Mouse (Mus musculus) lung, postnatal 0 days (tissue): ENCODE results near the gene Nup62. TPM values are rescaled to one million over a fixed set of nuclear protein-coding genes. Genes with fewer than 3 reads are reported as not detected.

Experiments
- ATAC-seq: fragments of 200-750 bp; cut with Nextera tagmentation; 2 replicates; pipeline ENCODE4 v1.8.0; 2017; ENCODE audit warnings: moderate library complexity
- DNase-seq: peaks from one replicate; pipeline ENCODE4 v3.0.0-alpha.2; 2016; ENCODE audit warnings: low spot score
- H3K27ac ChIP-seq: fragments of 300-500 bp; sonication (generic); 2 replicates; pipeline ENCODE4 v1.5.1; 2014; ENCODE audit warnings: antibody characterized with exemption, mild to moderate bottlenecking, low read length, mixed read lengths
- H3K27me3 ChIP-seq: fragments of 300-500 bp; sonication (generic); replicated peaks from 2 replicates; pipeline ENCODE4 v1.6.1; 2014; ENCODE audit warnings: low read length, mixed read lengths; ENCODE audit not compliant: insufficient read depth
- H3K36me3 ChIP-seq: fragments of 300-500 bp; sonication (generic); 2 replicates; pipeline ENCODE4 v1.6.1; 2014; ENCODE audit warnings: low read length, mixed read lengths; ENCODE audit not compliant: insufficient read depth
- H3K4me1 ChIP-seq: fragments of 300-500 bp; sonication (generic); 2 replicates; pipeline ENCODE4 v1.6.1; 2014; ENCODE audit warnings: antibody characterized with exemption, low read depth, low read length, mixed read lengths; ENCODE audit not compliant: insufficient read depth
- H3K4me2 ChIP-seq: fragments of 300-500 bp; sonication (generic); replicated peaks from 2 replicates; pipeline ENCODE4 v1.6.1; 2014; ENCODE audit warnings: low read depth, mild to moderate bottlenecking, low read length, moderate library complexity, mixed read lengths
- H3K4me3 ChIP-seq: fragments of 300-500 bp; sonication (generic); 2 replicates; pipeline ENCODE4 v1.5.1; 2014; ENCODE audit warnings: low read depth, low read length
- H3K9ac ChIP-seq: fragments of 300-500 bp; sonication (generic); replicated peaks from 2 replicates; pipeline ENCODE4 v1.6.1; 2014; ENCODE audit warnings: low read depth, mild to moderate bottlenecking
- H3K9me3 ChIP-seq: fragments of 300-500 bp; sonication (generic); 2 replicates; pipeline ENCODE4 v1.6.1; 2016; ENCODE audit warnings: low read length, mixed read lengths
- CTCF ChIP-seq: IDR thresholded peaks from 2 replicates; pipeline ENCODE4 v1.5.1; 2016; ENCODE audit warnings: antibody characterized with exemption, mild to moderate bottlenecking
- EP300 ChIP-seq: IDR thresholded peaks from 2 replicates; pipeline ENCODE4 v1.6.1; 2016; ENCODE audit warnings: antibody characterized with exemption, mild to moderate bottlenecking, control low read depth
- WGBS: fragments of 180-500 bp; shearing (Covaris S2); extraction: QIAGEN DNeasy Blood & Tissue Kit; methylation state at CpG from one replicate; pipeline ENCODE4 v1.1.7; 2014; 5-methylcytosine and 5-hydroxymethylcytosine counted together
- polyA plus RNA-seq: library from polyadenylated mRNA; unstranded; fragments of >200 nt; fragmentation: Nextera tagmentation; extraction: Ambion mirVana; gene quantifications from 2 replicates; pipeline ENCODE4 v1.2.1, GENCODE M21; 2015

Gene Nup62
- polyA plus RNA-seq, 1 experiment from 2014 or later, result 23.8 TPM

DNA sequence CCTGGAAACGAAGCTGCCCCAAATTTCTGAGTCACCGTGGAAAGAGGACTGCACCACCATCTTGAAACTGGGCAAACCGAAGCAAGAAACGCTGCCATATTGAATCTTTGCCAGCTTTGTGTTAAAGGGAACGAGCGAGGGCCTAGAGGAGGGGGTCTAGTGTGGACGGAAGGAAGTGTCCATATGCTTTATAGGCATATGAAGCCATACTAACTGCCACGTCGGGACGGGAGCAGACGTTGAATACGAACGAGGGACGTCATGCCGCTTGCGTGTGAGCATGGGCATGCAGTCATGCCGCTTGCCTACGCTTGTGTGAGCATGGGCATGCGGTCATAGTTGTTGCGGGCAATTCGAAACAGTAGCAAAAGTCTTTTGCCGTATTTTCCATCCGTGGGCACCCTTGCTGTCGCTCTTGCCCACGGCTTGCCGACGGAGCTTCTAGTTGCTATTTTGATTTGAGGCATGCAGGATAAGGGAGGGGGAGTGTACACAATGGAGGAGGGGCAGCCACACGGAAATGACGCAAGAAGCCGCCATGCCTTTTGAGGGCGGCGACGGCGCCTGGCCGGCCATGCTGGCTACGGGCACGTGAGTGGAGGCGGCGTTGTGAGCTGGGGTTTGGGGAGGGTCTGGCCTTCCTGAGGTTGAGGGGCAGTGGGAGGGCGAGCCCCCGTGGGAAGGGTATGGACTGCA is 33.7 kb downstream of the Nup62 start:
- peak overlapping the region; percentile 76 for H3K9ac ChIP-seq
- H3K4me1 ChIP-seq, result peaks cover 20% of the 10 kb centered on the region; the same call in 1 of the 2 replicates
- peak overlapping the region; percentile 98 for H3K27ac ChIP-seq
- H3K27me3 ChIP-seq, result no peaks in the 10 kb centered on the region
- 1% methylated on average over 41 of the region's 41 CpGs for WGBS
- TF ChIP-seq EP300 (peak; percentile 58), CTCF (no peak)
- DNase-seq (peak; percentile 98), ATAC-seq (peak; percentile 69)
- H3K9me3 ChIP-seq, result no peaks in the 10 kb centered on the region
- peaks cover 21% of the 10 kb centered on the region for H3K36me3 ChIP-seq
- peak overlapping the region; percentile 88 for H3K4me2 ChIP-seq
- peak overlapping the region; percentile 82 for H3K4me3 ChIP-seq

DNA sequence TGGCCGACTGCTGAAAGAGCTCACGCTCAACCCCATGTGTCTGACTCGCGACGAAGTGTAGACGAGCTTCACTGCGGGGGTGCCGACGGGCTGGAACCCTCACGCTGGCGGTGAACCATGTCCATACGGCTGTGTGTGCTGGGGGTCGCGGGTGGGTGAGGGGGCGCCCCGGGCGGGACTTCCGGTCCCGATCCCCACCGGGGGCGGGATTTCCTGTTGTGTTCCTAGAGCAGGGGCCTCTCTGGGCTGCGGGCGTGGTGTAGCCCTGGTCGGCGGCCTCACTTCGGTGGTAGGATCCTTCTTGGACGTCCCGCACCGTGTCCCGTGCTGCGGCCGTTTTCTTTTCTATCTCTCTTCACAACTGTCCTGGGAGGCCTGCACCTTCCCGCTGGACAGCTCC is 34.3 kb downstream of the Nup62 start:
- Histone ChIP-seq H3K4me1 (peaks cover 24% of the 10 kb centered on the region), H3K9ac (peak overlapping the region; percentile 76), H3K27ac (peak overlapping the region; percentile 98), H3K27me3 (no peaks in the 10 kb centered on the region), H3K36me3 (peaks cover 16% of the 10 kb centered on the region), H3K9me3 (no peaks in the 10 kb centered on the region), H3K4me3 (peak overlapping the region; percentile 82), H3K4me2 (peak overlapping the region; percentile 88)
- peak; percentile 87 for DNase-seq
- WGBS, result under 1% methylated on average over 33 of the region's 33 CpGs
- TF ChIP-seq EP300 (no peak), CTCF (no peak)
- peak; percentile 27 for ATAC-seq

DNA sequence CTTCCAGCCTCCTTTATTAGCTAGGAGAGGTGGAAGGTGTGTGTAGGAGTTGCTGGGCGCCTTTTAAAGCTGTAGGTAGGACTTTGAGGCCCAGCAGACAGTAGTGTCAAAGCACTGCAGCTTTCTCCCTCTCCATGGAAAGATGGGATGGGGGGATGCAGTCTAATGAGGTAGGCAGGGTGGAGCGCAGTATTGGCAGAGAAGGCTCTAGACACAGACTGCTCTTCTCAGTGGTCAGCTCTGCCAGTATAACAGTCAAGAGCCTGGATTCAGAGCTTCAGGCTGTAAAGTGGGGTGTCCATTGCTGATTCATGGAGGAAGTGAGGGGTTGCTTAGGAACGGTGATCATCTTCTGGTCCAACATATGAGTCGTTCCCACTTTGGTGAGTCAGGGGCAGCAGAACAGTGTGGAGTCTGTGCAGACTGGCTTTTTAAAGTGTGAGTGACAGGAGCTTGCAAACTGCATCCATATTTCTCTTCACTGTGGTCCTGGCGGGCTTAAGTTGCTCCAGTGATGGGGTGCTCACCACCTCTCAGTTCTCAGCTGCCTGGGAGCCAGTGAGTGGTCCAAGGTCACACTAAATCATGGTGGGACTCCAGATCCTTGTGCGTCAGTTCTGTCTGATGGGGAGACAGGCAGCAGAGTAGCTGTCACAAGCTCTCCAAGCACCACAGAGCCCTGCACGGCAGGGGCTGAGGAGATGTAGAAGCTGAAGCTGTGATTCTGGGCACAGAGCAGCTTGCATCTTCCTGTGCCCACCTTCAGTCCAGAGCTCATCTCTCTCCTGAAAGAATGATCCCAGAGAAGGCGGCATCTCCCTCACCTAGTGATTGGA is 35.1 kb downstream of the Nup62 start:
- Histone ChIP-seq H3K4me3 (peak overlapping the region; percentile 82), H3K4me2 (peak overlapping the region; percentile 88), H3K9me3 (no peaks in the 10 kb centered on the region), H3K27me3 (no peaks in the 10 kb centered on the region), H3K4me1 (peaks cover 28% of the 10 kb centered on the region), H3K36me3 (peaks cover 7% of the 10 kb centered on the region), H3K9ac (peak overlapping the region; percentile 76), H3K27ac (peak overlapping the region; percentile 98)
- TF ChIP-seq CTCF (no peak), EP300 (no peak)
- DNase-seq (no peak), ATAC-seq (no peak)
- WGBS, result 72% methylated on average over 8 of the region's 8 CpGs

DNA sequence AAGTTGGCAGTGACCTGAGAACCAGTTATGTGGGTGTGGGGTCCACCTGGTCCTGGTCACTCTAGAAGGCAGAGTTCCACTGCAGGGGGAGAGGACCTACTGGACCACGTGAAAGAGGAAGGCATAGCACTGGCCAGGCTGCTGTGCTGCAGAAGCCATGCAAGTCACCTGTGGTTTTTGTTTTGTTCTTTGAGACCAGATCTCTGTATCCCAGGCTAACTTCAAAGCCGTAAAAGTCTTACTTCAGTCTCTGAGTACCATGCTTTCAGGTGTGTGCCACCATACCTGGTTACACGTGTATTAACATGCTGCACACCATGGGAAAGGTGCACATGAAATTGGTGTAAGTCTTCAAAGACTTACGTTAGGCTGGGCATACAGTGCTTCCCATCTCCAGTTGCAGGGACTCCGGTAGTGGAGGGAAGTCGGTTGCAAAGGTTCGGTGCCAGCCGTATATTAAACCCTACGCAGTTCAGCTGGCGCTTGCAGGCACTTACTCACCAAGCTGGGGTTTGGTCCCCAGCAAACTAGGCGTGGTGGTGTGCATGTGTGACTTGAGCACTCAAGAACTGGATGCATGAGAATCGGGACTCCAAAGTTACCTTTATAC is 35.8 kb downstream of the Nup62 start:
- no peak overlapping the region for H3K27ac ChIP-seq
- H3K4me3 ChIP-seq, result no peak overlapping the region
- H3K27me3 ChIP-seq, result no peaks in the 10 kb centered on the region
- H3K36me3 ChIP-seq, result no peaks in the 10 kb centered on the region; the same call in 1 of the 2 replicates
- peaks cover 32% of the 10 kb centered on the region for H3K4me1 ChIP-seq
- H3K9me3 ChIP-seq, result no peaks in the 10 kb centered on the region
- no peak overlapping the region for H3K9ac ChIP-seq
- ATAC-seq (no peak), DNase-seq (no peak)
- no peak overlapping the region for H3K4me2 ChIP-seq
- TF ChIP-seq EP300, result no peak
- WGBS, result 88% methylated on average over 12 of the region's 12 CpGs

DNA sequence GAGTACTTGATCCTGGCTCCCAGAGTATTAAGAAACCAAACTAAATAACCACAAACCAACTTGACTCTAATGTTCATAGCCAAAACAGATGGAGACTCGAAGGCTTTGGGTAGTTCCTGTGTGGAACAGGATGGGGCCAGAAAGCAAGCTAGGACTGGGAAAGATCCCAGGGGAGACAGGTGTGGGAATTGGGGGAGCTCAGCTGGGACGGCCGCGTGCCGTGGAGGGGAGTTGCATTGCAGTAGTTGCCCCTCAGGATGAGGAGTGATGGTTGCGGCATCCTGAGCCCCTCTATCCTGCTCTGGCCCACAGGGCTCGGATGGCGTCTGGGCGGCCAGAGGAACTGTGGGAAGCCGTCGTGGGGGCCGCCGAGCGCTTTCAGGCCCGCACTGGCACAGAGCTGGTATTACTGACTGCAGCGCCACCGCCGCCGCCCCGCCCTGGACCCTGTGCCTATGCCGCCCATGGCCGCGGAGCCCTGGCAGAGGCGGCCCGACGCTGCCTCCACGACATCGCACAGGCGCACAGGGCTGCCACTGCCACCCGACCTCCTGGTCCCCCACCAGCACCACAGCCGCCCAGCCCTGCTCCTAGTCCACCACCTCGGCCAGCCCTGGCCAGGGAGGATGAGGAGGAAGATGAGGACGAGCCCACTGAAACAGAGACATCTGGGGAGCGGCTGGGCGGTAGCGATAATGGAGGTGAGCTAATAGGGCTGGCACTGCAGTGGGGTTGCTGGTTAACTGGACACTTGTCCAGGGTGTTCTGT is 36.6 kb downstream of the Nup62 start:
- Histone ChIP-seq H3K9me3 (no peaks in the 10 kb centered on the region), H3K4me2 (no peak overlapping the region), H3K9ac (no peak overlapping the region), H3K36me3 (no peaks in the 10 kb centered on the region), H3K4me1 (peaks cover 31% of the 10 kb centered on the region), H3K4me3 (no peak overlapping the region), H3K27me3 (no peaks in the 10 kb centered on the region), H3K27ac (no peak overlapping the region)
- no peak for ATAC-seq
- no peak for DNase-seq
- TF ChIP-seq CTCF (no peak), EP300 (no peak)
- WGBS, result 90% methylated on average over 36 of the region's 36 CpGs
